Mouse (Mus musculus) liver, embryonic 14.5 days (tissue): ENCODE results near the gene H2-Ab1.

Source experiments
- CTCF ChIP-seq: IDR thresholded peaks from 2 replicates; pipeline ENCODE4 v1.5.1; 2016; ENCODE audit warnings: antibody characterized with exemption, low read depth, control low read depth
- EP300 ChIP-seq: IDR thresholded peaks from 2 replicates; pipeline ENCODE4 v1.6.1; 2016; ENCODE audit warnings: antibody characterized with exemption, low read depth

- TF ChIP-seq EP300 (no peak), CTCF (no peak)
Observed at GRCm38 (mm10) chr17:34236691-34237090, 20.8 kb upstream of the H2-Ab1 start.
